Mouse (Mus musculus) lung, embryonic 15.5 days (tissue): ENCODE data around the gene Clps. TPM values are rescaled to one million over a fixed set of nuclear protein-coding genes. Genes with fewer than 3 reads are reported as not detected.

Experiments used
- ATAC-seq: fragments of 200-750 bp; cut with Nextera tagmentation; 2 replicates; pipeline ENCODE4 v1.8.0; 2017; ENCODE audit warnings: moderate number of reproducible peaks, borderline replicate concordance; ENCODE audit not compliant: low FRiP score, low TSS enrichment; ENCODE audit errors: extremely low read depth
- H3K27ac ChIP-seq: fragments of 300-500 bp; sonication (generic); 2 replicates; pipeline ENCODE4 v1.5.1; 2015; ENCODE audit warnings: moderate library complexity, mild to moderate bottlenecking, inconsistent platforms
- H3K27me3 ChIP-seq: fragments of 300-500 bp; sonication (generic); 2 replicates; pipeline ENCODE4 v1.6.1; 2015; ENCODE audit warnings: inconsistent platforms
- H3K36me3 ChIP-seq: fragments of 300-500 bp; sonication (generic); 2 replicates; pipeline ENCODE4 v1.6.1; 2015; ENCODE audit warnings: inconsistent platforms
- H3K4me1 ChIP-seq: fragments of 300-500 bp; sonication (generic); 2 replicates; pipeline ENCODE4 v1.6.1; 2015; ENCODE audit warnings: inconsistent platforms
- H3K4me2 ChIP-seq: fragments of 300-500 bp; sonication (generic); 2 replicates; pipeline ENCODE4 v1.6.1; 2015; ENCODE audit warnings: inconsistent platforms, mild to moderate bottlenecking, moderate library complexity
- H3K4me3 ChIP-seq: fragments of 300-500 bp; sonication (generic); 2 replicates; pipeline ENCODE4 v1.5.1; 2015; ENCODE audit warnings: mild to moderate bottlenecking, inconsistent platforms
- H3K9ac ChIP-seq: fragments of 300-500 bp; sonication (generic); 2 replicates; pipeline ENCODE4 v1.6.1; 2015; ENCODE audit warnings: inconsistent platforms
- H3K9me3 ChIP-seq: fragments of 300-500 bp; sonication (generic); 2 replicates; pipeline ENCODE4 v1.6.1; 2016; ENCODE audit warnings: inconsistent platforms
- WGBS: fragments of 180-500 bp; shearing (Covaris S2); methylation state at CpG from one replicate; pipeline ENCODE4 v1.1.7; 2015; 5-methylcytosine and 5-hydroxymethylcytosine counted together
- microRNA-seq: library from miRNA; unstranded; fragments of <30 nt; microRNA quantifications from one replicate; pipeline ENCODE4, GENCODE M21; 2016
- polyA plus RNA-seq: library from polyadenylated mRNA; unstranded; fragments of >200 nt; fragmentation: Nextera tagmentation; extraction: Ambion mirVana; gene quantifications from 2 replicates; pipeline ENCODE4 v1.2.1, GENCODE M21; 2015

The Clps gene
- polyA plus RNA-seq, 1 experiment from 2014 or later = 0.34 TPM

- peak overlapping the region; percentile 45 for H3K4me3 ChIP-seq
- no peaks in the 10 kb centered on the region for H3K9me3 ChIP-seq
- H3K4me1 ChIP-seq = peaks cover 58% of the 10 kb centered on the region
- no peak overlapping the region; the same call in 1 of the 2 replicates for H3K9ac ChIP-seq
- H3K27me3 ChIP-seq = peaks cover 4% of the 10 kb centered on the region; the same call in 1 of the 2 replicates
- peak overlapping the region; percentile 94 for H3K27ac ChIP-seq
- H3K36me3 ChIP-seq = no peaks in the 10 kb centered on the region
- H3K4me2 ChIP-seq = peak overlapping the region; percentile 86
- WGBS = 54% methylated on average over 4 of the region's 4 CpGs
- no peak for ATAC-seq
These were observed 43.7 kb downstream of the Clps start for GRCm38 (mm10) chr17:28516881-28517280.

DNA sequence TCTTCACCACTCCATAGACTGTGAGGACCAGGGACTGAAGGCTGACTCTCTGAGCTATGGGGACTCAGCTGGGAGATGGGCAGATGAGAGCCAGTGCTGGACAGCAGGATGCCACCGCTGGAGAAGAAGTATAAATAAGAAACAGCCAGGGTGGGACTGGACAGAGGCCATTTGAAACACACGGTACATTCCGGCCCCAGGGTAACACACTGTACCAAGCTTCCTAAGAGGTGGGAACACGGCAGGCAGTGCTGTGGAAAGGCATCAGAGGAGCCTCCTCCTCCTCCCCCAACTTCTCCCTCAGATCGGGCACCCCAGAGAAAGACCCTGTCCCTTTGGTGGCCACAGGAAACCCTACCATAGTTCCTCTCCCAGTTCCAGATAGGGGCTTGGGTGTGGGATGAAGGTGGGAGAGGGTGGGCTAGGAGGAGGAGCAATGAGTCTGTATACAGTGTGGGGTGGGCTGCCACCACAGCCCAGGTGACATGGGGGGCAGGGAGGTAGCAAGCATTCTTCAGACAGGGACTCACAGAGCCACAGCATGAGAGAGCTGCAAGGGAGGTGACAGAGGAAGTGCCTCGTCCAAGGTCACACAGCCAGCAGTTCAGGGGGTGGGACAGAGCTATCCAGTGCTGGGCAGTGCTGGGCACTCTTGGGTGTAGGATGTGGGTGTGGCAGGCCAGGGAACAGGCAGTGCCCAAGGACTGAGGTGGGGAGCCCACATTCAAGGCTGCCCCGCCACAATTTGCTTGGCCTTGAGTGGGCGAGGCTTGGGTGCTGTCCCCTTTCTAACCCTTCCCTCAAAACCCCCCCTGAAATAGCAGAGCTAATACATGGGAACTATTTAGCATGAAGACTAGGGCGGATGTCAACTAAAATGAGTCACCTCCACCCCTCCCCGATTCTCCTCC is 44.9 kb downstream of the Clps start:
- H3K4me3 ChIP-seq = no peak overlapping the region
- no peaks in the 10 kb centered on the region for H3K9me3 ChIP-seq
- no peaks in the 10 kb centered on the region; the same call in 1 of the 2 replicates for H3K27me3 ChIP-seq
- H3K4me2 ChIP-seq = no peak overlapping the region
- H3K36me3 ChIP-seq = no peaks in the 10 kb centered on the region
- no peak overlapping the region for H3K9ac ChIP-seq
- H3K4me1 ChIP-seq = peaks cover 64% of the 10 kb centered on the region
- WGBS = 47% methylated on average over 10 of the region's 10 CpGs
- no peak overlapping the region; the same call in 1 of the 2 replicates for H3K27ac ChIP-seq
- no peak for ATAC-seq

DNA sequence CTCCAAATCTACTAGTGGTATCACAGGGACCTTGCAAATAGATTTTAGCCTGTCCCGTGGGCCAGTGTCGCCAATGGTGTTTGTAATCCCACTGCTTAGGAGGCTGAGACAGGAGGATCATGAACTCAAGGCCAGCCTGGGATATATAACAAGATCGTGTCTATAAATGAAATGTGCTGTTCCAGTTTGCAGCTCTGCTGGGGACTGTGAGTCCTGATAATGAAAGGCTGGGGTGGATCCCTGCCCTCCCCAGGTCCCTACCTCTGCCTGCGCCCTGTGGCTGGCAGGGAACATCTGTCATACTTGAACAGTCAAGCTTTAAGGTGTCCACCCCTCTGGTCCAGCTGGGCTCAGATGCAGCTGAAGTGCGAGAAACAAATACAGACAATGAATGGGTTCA is 46.0 kb downstream of the Clps start:
- WGBS = 70% methylated on average over 5 of the region's 5 CpGs
- peaks cover 72% of the 10 kb centered on the region for H3K4me1 ChIP-seq
- ATAC-seq = no peak
- no peak overlapping the region for H3K4me2 ChIP-seq
- no peak overlapping the region for H3K9ac ChIP-seq
- no peaks in the 10 kb centered on the region for H3K9me3 ChIP-seq
- no peaks in the 10 kb centered on the region for H3K27me3 ChIP-seq
- no peak overlapping the region for H3K4me3 ChIP-seq
- H3K36me3 ChIP-seq = no peaks in the 10 kb centered on the region
- H3K27ac ChIP-seq = no peak overlapping the region

GRCm38 (mm10) chr17:28513844-28514243 is 46.7 kb downstream of the Clps start:
- Histone ChIP-seq H3K4me2 (no peak overlapping the region), H3K4me1 (peaks cover 68% of the 10 kb centered on the region), H3K36me3 (no peaks in the 10 kb centered on the region), H3K27ac (peak overlapping the region; percentile 3; the same call in 1 of the 2 replicates), H3K27me3 (no peaks in the 10 kb centered on the region), H3K4me3 (no peak overlapping the region), H3K9ac (no peak overlapping the region), H3K9me3 (no peaks in the 10 kb centered on the region)
- ATAC-seq = no peak
- 46% methylated on average over 7 of the region's 7 CpGs for WGBS

GRCm38 (mm10) chr17:28513337-28513736 is 47.2 kb downstream of the Clps start:
- no peak overlapping the region for H3K27ac ChIP-seq
- H3K4me2 ChIP-seq = no peak overlapping the region
- ATAC-seq = no peak
- no peaks in the 10 kb centered on the region for H3K36me3 ChIP-seq
- no peaks in the 10 kb centered on the region for H3K9me3 ChIP-seq
- H3K4me3 ChIP-seq = no peak overlapping the region
- H3K27me3 ChIP-seq = no peaks in the 10 kb centered on the region
- WGBS = 22% methylated on average over 1 of the region's 1 CpGs
- peaks cover 63% of the 10 kb centered on the region for H3K4me1 ChIP-seq
- no peak overlapping the region for H3K9ac ChIP-seq

DNA sequence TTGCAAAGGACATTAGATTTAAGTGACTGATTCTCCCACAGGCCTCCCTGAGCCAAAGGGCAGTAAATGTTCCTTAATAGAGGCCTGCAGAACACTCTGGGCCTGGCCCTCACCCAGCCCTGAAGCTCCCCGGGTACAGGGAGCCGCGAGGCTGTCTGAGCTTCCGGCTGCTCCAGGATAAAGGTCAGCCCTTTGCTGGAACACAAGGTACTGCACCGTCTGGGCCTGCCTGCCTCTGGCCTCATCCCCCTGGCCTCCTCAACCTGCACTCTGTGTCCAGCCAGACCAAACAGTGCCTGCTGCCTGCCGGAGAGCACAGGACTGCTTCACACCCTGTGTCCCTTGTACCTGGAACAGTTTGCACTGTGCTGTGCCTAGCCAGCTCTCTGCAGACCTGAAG is 47.9 kb downstream of the Clps start:
- Histone ChIP-seq H3K4me3 (no peak overlapping the region), H3K4me1 (peaks cover 60% of the 10 kb centered on the region), H3K27me3 (no peaks in the 10 kb centered on the region), H3K36me3 (no peaks in the 10 kb centered on the region), H3K27ac (0 out of 2 replicates have a peak overlapping the region, but pooled peaks have one; percentile 0), H3K9me3 (no peaks in the 10 kb centered on the region), H3K9ac (no peak overlapping the region), H3K4me2 (no peak overlapping the region)
- 29% methylated on average over 6 of the region's 6 CpGs for WGBS
- ATAC-seq = no peak

DNA sequence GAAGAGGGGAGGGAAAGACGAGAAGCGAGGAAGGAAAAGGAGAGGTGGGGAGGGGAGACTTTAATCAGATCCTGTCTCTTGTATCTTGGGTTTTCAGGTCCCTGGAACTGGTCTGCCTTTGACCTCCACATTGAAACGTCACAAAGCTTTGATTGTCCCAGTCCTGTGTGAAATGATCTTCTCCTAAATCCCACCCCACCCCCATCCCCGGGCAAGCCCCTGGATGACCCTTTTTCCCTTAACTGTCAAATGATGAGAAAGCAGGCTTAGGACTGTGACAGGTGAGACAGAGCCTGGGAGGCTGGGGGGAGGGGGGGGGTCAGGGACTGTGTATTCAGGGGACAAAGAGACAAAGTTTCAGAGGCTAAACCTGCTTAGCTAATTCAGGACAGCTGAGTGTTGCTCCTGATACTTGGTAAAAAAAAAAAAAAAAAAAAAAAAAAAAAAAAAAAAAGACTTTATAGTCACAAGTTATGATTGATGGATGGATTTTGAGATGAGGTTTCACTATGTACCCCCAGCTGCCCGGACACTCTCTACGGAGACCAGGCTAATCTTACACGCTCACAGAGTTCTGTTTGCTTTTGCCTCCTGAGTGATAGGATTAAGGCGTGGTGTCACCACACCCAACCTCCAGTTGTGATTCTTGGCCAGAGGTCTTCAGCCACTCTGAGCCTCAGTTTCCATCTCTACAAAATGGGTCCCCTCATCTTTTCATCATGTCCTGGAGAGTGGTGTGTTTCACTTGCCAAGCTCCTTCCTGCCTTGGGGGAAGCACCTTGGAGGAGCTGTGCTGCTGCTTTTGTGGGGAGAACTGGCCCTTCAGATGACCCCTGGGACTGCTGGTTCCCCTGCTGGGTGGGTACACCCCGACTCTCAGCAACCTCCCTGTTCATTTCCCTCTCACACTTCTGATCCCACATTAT is 48.7 kb downstream of the Clps start:
- H3K27ac ChIP-seq = 0 out of 2 replicates have a peak overlapping the region, but pooled peaks have one; percentile 0

DNA sequence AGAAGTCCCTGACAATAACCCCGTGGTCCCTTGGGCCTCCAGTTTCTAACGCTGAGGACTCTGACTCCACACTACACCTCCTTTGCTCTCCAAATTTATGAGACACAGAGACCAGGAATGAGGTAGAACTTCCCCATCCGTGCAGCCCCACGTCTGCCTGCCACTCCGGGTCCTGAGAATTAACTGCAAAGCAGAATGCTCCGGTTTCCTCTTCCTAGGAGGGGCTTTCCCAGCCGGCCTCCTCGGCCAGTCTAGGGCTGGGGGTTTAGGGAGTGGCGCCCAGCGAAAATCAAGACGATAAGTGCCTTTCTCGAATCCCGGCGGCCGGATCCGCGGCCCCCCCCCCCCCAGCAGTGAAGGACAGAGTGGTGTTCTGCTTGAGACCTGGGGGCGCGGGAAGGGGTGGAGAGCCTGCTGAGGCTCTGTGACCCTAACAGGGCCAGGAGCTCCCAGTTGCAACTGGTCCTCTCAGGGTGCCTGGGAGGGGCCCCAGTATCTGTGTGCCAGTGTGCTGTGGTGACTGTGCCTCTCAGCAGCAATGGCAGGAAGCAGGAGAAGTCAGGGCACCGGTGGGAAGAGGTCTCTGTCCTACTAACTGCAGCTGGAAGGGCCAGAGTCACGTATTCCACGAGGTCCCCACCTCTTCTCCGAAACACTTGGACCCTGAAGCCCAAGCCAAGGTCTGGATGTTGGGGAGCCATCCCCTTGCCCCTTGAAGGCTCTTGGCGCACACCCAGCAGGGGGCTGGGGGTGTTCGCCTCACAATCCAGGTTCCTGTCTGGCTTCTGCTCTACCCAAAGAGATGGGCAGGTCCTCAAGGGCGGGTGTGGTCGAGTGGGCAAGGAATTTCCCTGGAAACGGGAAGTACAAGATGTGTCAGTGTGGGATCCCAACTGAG is 49.9 kb downstream of the Clps start:
- H3K4me2 ChIP-seq = peak overlapping the region; percentile 50
- 7% methylated on average over 26 of the region's 28 CpGs for WGBS
- no peaks in the 10 kb centered on the region for H3K36me3 ChIP-seq
- peak overlapping the region; percentile 34 for H3K9ac ChIP-seq
- no peak for ATAC-seq
- H3K27ac ChIP-seq = no peak overlapping the region
- peaks cover 50% of the 10 kb centered on the region for H3K4me1 ChIP-seq
- H3K4me3 ChIP-seq = 0 out of 2 replicates have a peak overlapping the region, but pooled peaks have one; percentile 12
- H3K9me3 ChIP-seq = no peaks in the 10 kb centered on the region
- no peaks in the 10 kb centered on the region for H3K27me3 ChIP-seq

More for the DNA sequence above, 48.7 kb downstream of the Clps start:
- Histone ChIP-seq H3K4me3 (no peak overlapping the region), H3K9ac (no peak overlapping the region), H3K4me2 (no peak overlapping the region), H3K27me3 (no peaks in the 10 kb centered on the region), H3K36me3 (no peaks in the 10 kb centered on the region), H3K4me1 (peaks cover 60% of the 10 kb centered on the region), H3K9me3 (no peaks in the 10 kb centered on the region)
- 25% methylated on average over 9 of the region's 9 CpGs for WGBS
- ATAC-seq = no peak

Small RNAs within 50 kb of the gene (microRNA-seq; reads per million reads assigned to microRNA genes)
- gene Gm25195 = not detected
- gene Mir6969 = not detected

Other genes with a start within 250 kb of the Clps start
- 32.8 and 33.3 TPM in 2 replicates for gene Fance, start 247.2 kb downstream of the Clps start, polyA plus RNA-seq
- 606 and 658 TPM in 2 replicates for gene Rpl10a, start 232.3 kb downstream of the Clps start, polyA plus RNA-seq
- 10.9 and 11.5 TPM in 2 replicates for gene Tead3, start 209.9 kb downstream of the Clps start, polyA plus RNA-seq
- 6.0 and 6.2 TPM in 2 replicates for gene Tulp1, start 195.5 kb downstream of the Clps start, polyA plus RNA-seq
- 30.7 and 35.1 TPM in 2 replicates for gene Fkbp5, start 43.2 kb downstream of the Clps start, polyA plus RNA-seq
- not detected in 2 replicates for gene Armc12, start 30.0 kb downstream of the Clps start, polyA plus RNA-seq
- not detected in 2 replicates for gene Clpsl2, start 11.4 kb downstream of the Clps start, polyA plus RNA-seq
- gene Lhfpl5, start 14.9 kb upstream of the Clps start, polyA plus RNA-seq = 0.48 and 0.57 TPM in 2 replicates
- 75.1 and 79.3 TPM in 2 replicates for gene Srpk1, start 61.9 kb upstream of the Clps start, polyA plus RNA-seq
- gene Slc26a8, start 129.5 kb upstream of the Clps start, polyA plus RNA-seq = 0.47 and 0.58 TPM in 2 replicates
- gene Mapk14, start 130.6 kb upstream of the Clps start, polyA plus RNA-seq = 53.3 and 55.6 TPM in 2 replicates
- gene AC170998.1, start 165.3 kb upstream of the Clps start, polyA plus RNA-seq = 2.5 and 3.0 TPM in 2 replicates
- 75.2 and 76.2 TPM in 2 replicates for gene Mapk13, start 208.5 kb upstream of the Clps start, polyA plus RNA-seq
- 10.3 and 12.9 TPM in 2 replicates for gene Brpf3, start 240.3 kb upstream of the Clps start, polyA plus RNA-seq